In the genomic region with DNA sequence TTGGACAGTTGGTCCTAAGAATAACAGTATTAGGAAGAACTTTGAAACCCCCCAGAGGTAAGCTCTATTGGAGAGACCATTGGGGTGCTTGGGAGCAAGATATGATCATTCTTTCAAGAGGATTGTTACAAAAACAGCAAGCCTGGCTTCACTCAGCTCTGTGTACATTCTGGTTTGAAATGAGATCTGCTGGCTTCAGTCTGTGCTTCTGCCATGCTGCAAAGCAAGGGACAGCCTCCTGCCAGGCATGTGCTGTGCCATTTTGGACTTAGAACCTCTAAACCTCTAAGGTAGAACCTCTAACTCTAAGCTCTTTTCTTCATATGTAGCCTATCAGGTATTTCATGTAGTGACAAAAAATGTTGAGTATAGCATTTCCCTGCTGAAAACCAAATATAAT, we compare ENCODE assay signal across 31 mouse cellular contexts.
"Had no signal": no experiment of that assay in that cellular context is flagged by ENCODE, and none has a peak within 500 bp of the region (broad histone marks: within the 10 kb centered on the region; RNA-seq: fewer than 3 reads in every experiment).

No protein-coding gene starts in this region.

- H3K27me3 ChIP-seq: limb, embryonic 12.5 days; limb, embryonic 13.5 days; limb, embryonic 15.5 days; liver, embryonic 12.5 days; liver, embryonic 13.5 days; liver, embryonic 15.5 days; lung, embryonic 15.5 days; megakaryocyte, embryonic 14.5 days; midbrain, embryonic 12.5 days; midbrain, embryonic 13.5 days; midbrain, embryonic 15.5 days; neural tube, embryonic 12.5 days had no signal

- H3K9me3 ChIP-seq: limb, embryonic 10.5 days; limb, embryonic 12.5 days; limb, embryonic 13.5 days; limb, embryonic 15.5 days; liver, embryonic 12.5 days; liver, embryonic 13.5 days; liver, embryonic 15.5 days; lung, embryonic 15.5 days; megakaryocyte, embryonic 14.5 days; midbrain, embryonic 10.5 days; midbrain, embryonic 12.5 days; midbrain, embryonic 13.5 days; midbrain, embryonic 15.5 days; neural tube, embryonic 12.5 days had no signal

- DNase-seq: left cerebral cortex, postnatal 4 days; liver; liver, embryonic 13.5 days; liver, postnatal 0 days; lung, adult 18-20 months; lung, adult 2 months; lung, embryonic 14.5 days; lung, postnatal 10 days; lung, postnatal 14 days; lung, postnatal 36 days; lung, postnatal 4 days had no signal

- H3K36me3 ChIP-seq: limb, embryonic 10.5 days; limb, embryonic 12.5 days; limb, embryonic 13.5 days; limb, embryonic 15.5 days; liver, embryonic 12.5 days; liver, embryonic 13.5 days; liver, embryonic 15.5 days; lung, embryonic 15.5 days; midbrain, embryonic 10.5 days; midbrain, embryonic 12.5 days; midbrain, embryonic 13.5 days; midbrain, embryonic 15.5 days; neural tube, embryonic 12.5 days had no signal

- H3K4me1 ChIP-seq: limb, embryonic 12.5 days; limb, embryonic 15.5 days; midbrain, embryonic 15.5 days had no signal

- H3K4me3 ChIP-seq: left cerebral cortex, adult 2 months; limb, embryonic 10.5 days; limb, embryonic 12.5 days; limb, embryonic 13.5 days; limb, embryonic 15.5 days; liver, embryonic 12.5 days; liver, embryonic 13.5 days; liver, embryonic 15.5 days; lung, embryonic 15.5 days; megakaryocyte, embryonic 14.5 days; midbrain, embryonic 10.5 days; midbrain, embryonic 12.5 days; midbrain, embryonic 13.5 days; midbrain, embryonic 15.5 days; myocyte; neural tube, embryonic 12.5 days had no signal

- H3K9ac ChIP-seq: limb, embryonic 12.5 days; limb, embryonic 13.5 days; limb, embryonic 15.5 days; liver, embryonic 12.5 days; liver, embryonic 13.5 days; liver, embryonic 14.5 days; liver, embryonic 15.5 days; liver, postnatal 0 days; lung, embryonic 14.5 days; lung, embryonic 15.5 days; midbrain, embryonic 12.5 days; midbrain, embryonic 13.5 days; midbrain, embryonic 15.5 days; neural tube, embryonic 12.5 days had no signal

- H3K27ac ChIP-seq: left cerebral cortex, adult 2 months; limb, embryonic 10.5 days; limb, embryonic 12.5 days; limb, embryonic 13.5 days; limb, embryonic 15.5 days; liver, embryonic 12.5 days; liver, embryonic 13.5 days; liver, embryonic 14.5 days; liver, embryonic 15.5 days; lung, embryonic 15.5 days; macrophage; midbrain, embryonic 10.5 days; midbrain, embryonic 12.5 days; midbrain, embryonic 13.5 days; midbrain, embryonic 15.5 days; neural tube, embryonic 12.5 days had no signal

- H3K4me2 ChIP-seq: limb, embryonic 12.5 days; limb, embryonic 13.5 days; limb, embryonic 15.5 days; liver, embryonic 11.5 days; liver, embryonic 12.5 days; liver, embryonic 13.5 days; liver, embryonic 15.5 days; lung, embryonic 14.5 days; lung, embryonic 15.5 days; midbrain, embryonic 12.5 days; midbrain, embryonic 13.5 days; midbrain, embryonic 15.5 days; neural tube, embryonic 12.5 days had no signal

- ATAC-seq: liver, embryonic 12.5 days; liver, postnatal 0 days; lung, postnatal 0 days; midbrain, embryonic 13.5 days; midbrain, embryonic 15.5 days; midbrain, embryonic 16.5 days had no signal
